Mouse (Mus musculus): ENCODE measurements around the gene Tiam2. TPM values are rescaled to one million over a fixed set of nuclear protein-coding genes. Genes with fewer than 3 reads are reported as not detected.

Gene Tiam2
- total and polyA plus RNA-seq, 3 experiments: 5.9 to 9.5 (median 9.4) TPM

DNA sequence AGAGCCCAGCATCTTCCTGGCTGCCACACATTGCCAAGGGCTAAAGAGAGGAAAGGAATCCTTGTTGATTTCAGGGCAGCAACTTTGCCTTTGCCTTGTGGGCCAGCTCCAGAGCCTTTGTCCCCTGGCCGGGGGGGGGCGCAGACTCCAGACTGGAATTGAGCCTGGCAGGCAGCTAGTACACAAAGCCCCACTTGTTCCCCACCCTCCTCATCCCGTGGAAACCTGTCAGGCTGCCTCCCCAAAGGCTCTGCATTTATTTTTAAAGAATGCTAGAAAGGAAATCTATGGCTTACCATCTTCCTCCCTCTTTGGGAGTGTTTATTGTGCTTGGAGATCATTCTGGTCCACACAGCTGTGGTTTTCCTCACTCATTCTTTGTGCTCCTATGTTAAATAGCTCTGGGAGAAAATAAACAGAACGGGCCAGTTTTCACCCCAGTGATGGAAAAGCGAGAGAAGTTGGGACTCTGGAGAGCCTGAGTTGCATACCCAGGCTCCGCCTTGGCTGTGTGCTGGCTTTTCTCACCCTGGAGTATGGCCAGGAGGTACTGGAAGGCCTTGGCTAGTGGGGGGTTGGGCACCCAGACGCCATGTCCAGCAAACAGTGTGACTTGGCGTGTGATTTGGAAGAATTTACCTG lies 41.2 kb upstream of the Tiam2 start:
- H3K9ac ChIP-seq (ENCODE audit: insufficient read depth, low read depth): no peak overlapping the region
- no peaks in the 10 kb centered on the region for H3K4me1 ChIP-seq (ENCODE audit: control insufficient read depth in 1 of 2, insufficient read depth in 2 of 2)
- no peaks in the 10 kb centered on the region for H3K27me3 ChIP-seq (replicated peaks)
- H3K27ac ChIP-seq (ENCODE audit: insufficient read depth, low read depth): no peak overlapping the region
- H3K9me3 ChIP-seq (replicated peaks; ENCODE audit: low read length): no peaks in the 10 kb centered on the region
- TF ChIP-seq ETS1 (conservative IDR thresholded peaks at IDR 0.05; ENCODE audit: low read depth, low read length): no peak
- no peak for TF ChIP-seq CHD2 (IDR thresholded peaks at IDR 0.05; ENCODE audit: low read length)
- TF ChIP-seq GABPA (IDR thresholded peaks at IDR 0.05; ENCODE audit: insufficient replicate concordance, low read depth, low read length): no peak
- dilution Hi-C loops (cut with MboI; ENCODE audit: extremely low pct_ligation_motif_present, extremely low pct_unique_long_range_greater_than_20kb, low sequenced_read_pairs) (no loop called here), in situ Hi-C loops (cut with MboI; ENCODE audit: low pct_ligation_motif_present, low pct_unique_long_range_greater_than_20kb, low sequenced_read_pairs) (no loop called here)
- H3K4me2 ChIP-seq (ENCODE audit: insufficient read depth, low read depth, poor library complexity, severe bottlenecking): no peak overlapping the region
- no peaks in the 10 kb centered on the region for H3K79me2 ChIP-seq (replicated peaks; ENCODE audit: control insufficient read depth, extremely low read depth, insufficient read depth, poor library complexity, severe bottlenecking)
- no peak for DNase-seq (ENCODE audit: extremely low read depth)
- no peak overlapping the region for H3K4me3 ChIP-seq (replicated peaks in 1 of 3; ENCODE audit: low read depth in 2 of 3, low read length in 2 of 3, poor library complexity in 1 of 3)
- no peaks in the 10 kb centered on the region for H3K36me3 ChIP-seq (replicated peaks in 1 of 2; ENCODE audit: control insufficient read depth in 1 of 2, insufficient read depth in 1 of 2, low read length in 1 of 2)

DNA sequence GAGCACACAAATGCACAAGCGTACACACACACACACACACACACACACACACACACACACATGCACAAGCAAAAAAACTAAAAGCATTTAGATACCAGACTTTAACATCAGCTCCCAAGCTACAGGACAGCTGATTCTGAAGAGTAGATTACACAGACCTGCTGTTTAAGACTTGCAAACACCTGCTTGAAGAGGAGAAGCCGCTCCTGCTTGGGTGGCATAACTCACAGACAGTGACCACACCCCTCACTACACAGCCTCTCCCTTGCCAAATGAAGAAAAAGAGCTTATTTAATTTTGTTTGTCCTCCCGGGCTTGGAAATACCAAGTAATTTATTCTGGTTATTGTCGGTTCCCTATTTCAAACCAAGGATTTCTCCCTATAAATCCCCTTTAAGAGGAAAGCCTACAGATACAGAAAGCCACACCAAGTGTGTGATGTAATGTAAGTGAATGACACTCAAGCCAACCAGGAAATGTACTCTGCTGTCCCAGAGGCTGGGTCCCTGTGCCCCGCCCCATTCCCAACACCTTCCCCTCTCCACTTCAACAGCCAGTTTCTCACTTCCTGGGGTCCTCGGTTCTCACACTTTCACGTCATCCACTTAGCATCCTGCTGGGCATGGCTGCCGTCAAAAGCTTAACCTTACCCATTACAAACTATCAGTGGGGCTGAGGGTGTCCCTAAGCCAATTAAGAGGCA lies 40.1 kb upstream of the Tiam2 start:
- in situ Hi-C loops (cut with MboI; ENCODE audit: low pct_ligation_motif_present, low pct_unique_long_range_greater_than_20kb, low sequenced_read_pairs) (no loop called here), dilution Hi-C loops (cut with MboI; ENCODE audit: extremely low pct_ligation_motif_present, extremely low pct_unique_long_range_greater_than_20kb, low sequenced_read_pairs) (no loop called here)
- Histone ChIP-seq H3K4me3 (replicated peaks in 1 of 3; ENCODE audit: low read depth in 2 of 3, low read length in 2 of 3, poor library complexity in 1 of 3) (no peak overlapping the region), H3K9ac (ENCODE audit: insufficient read depth, low read depth) (no peak overlapping the region), H3K79me2 (replicated peaks; ENCODE audit: control insufficient read depth, extremely low read depth, insufficient read depth, poor library complexity, severe bottlenecking) (no peaks in the 10 kb centered on the region), H3K27me3 (replicated peaks) (no peaks in the 10 kb centered on the region), H3K36me3 (replicated peaks in 1 of 2; ENCODE audit: control insufficient read depth in 1 of 2, insufficient read depth in 1 of 2, low read length in 1 of 2) (no peaks in the 10 kb centered on the region), H3K27ac (ENCODE audit: insufficient read depth, low read depth) (no peak overlapping the region), H3K4me2 (ENCODE audit: insufficient read depth, low read depth, poor library complexity, severe bottlenecking) (no peak overlapping the region), H3K4me1 (ENCODE audit: control insufficient read depth in 1 of 2, insufficient read depth in 2 of 2) (no peaks in the 10 kb centered on the region), H3K9me3 (replicated peaks; ENCODE audit: low read length) (no peaks in the 10 kb centered on the region)
- TF ChIP-seq ELF1 (IDR thresholded peaks at IDR 0.05; ENCODE audit: low read depth, low read length) (no peak), RCOR1 (conservative IDR thresholded peaks at IDR 0.05; ENCODE audit: low read depth, low read length) (no peak), TCF12 (IDR thresholded peaks at IDR 0.05; ENCODE audit: low read depth, low read length) (no peak)
- no peak for DNase-seq (ENCODE audit: extremely low read depth)

DNA sequence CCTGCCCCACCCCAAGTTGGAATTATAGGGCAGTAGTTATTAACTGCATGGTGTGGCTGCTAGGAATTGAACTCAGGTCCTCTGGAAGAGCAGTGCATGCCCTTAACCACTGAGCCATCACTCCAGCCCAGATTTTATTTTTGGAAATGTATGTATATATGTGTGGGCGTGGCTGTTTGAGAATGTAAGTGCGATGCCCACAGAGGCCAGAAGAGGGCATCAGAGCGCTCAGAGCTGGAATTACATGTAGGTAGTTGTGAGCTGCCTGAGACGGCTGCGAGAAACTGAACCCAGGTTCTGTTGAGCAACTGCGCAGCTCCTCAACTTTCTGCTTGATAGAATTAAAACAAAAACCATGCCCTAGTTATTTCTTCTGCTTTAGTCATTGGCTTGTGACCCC lies 38.0 kb upstream of the Tiam2 start:
- in situ Hi-C loops (cut with MboI; ENCODE audit: low pct_ligation_motif_present, low pct_unique_long_range_greater_than_20kb, low sequenced_read_pairs): no loop called here

More for the DNA sequence above, 38.0 kb upstream of the Tiam2 start:
- peak; percentile 69 for DNase-seq (ENCODE audit: extremely low read depth)
- Histone ChIP-seq H3K79me2 (replicated peaks; ENCODE audit: control insufficient read depth, extremely low read depth, insufficient read depth, poor library complexity, severe bottlenecking) (no peaks in the 10 kb centered on the region), H3K4me3 (replicated peaks in 1 of 3; ENCODE audit: low read depth in 2 of 3, low read length in 2 of 3, poor library complexity in 1 of 3) (no peak overlapping the region), H3K9me3 (replicated peaks; ENCODE audit: low read length) (no peaks in the 10 kb centered on the region), H3K9ac (ENCODE audit: insufficient read depth, low read depth) (no peak overlapping the region), H3K27me3 (replicated peaks) (no peaks in the 10 kb centered on the region), H3K27ac (ENCODE audit: insufficient read depth, low read depth) (no peak overlapping the region), H3K4me1 (ENCODE audit: control insufficient read depth in 1 of 2, insufficient read depth in 2 of 2) (no peaks in the 10 kb centered on the region), H3K4me2 (ENCODE audit: insufficient read depth, low read depth, poor library complexity, severe bottlenecking) (no peak overlapping the region), H3K36me3 (replicated peaks in 1 of 2; ENCODE audit: control insufficient read depth in 1 of 2, insufficient read depth in 1 of 2, low read length in 1 of 2) (peaks cover 0 to 14% of the 10 kb centered on the region in 2 experiments)
- dilution Hi-C loops (cut with MboI; ENCODE audit: extremely low pct_ligation_motif_present, extremely low pct_unique_long_range_greater_than_20kb, low sequenced_read_pairs): no loop called here
- TF ChIP-seq ZNF384 (IDR thresholded peaks at IDR 0.05; ENCODE audit: low read depth, low read length) (no peak), RAD21 (IDR thresholded peaks at IDR 0.05; ENCODE audit: low read depth, low read length) (peak; percentile 60), SMC3 (IDR thresholded peaks at IDR 0.05; ENCODE audit: low read depth, low read length) (peak; percentile 75), NRF1 (IDR thresholded peaks at IDR 0.05; ENCODE audit: low read depth, low read length) (no peak), CTCF (conservative IDR thresholded peaks at IDR 0.05 in 1 of 2, IDR thresholded peaks at IDR 0.05 in 1 of 2; ENCODE audit: low read depth in 2 of 2, low read length in 2 of 2) (peak; percentile 48 to 70; a peak in 3 of 4 replicates), KAT2A (IDR thresholded peaks at IDR 0.05; ENCODE audit: insufficient replicate concordance, low read length) (no peak), BHLHE40 (IDR thresholded peaks at IDR 0.05; ENCODE audit: low read depth, low read length) (no peak)
